Mouse (Mus musculus): ENCODE measurements around the gene Mad1l1. TPM values are rescaled to one million over a fixed set of nuclear protein-coding genes. Genes with fewer than 3 reads are reported as not detected.

Gene Mad1l1
- polyA plus RNA-seq, 1 experiment from 2014 or later = 42.3 TPM

- ATAC-seq (replicated peaks; ENCODE audit: low FRiP score, low TSS enrichment, low read depth) (no peak), DNase-seq (ENCODE audit: low spot score) (no peak)
- no peak overlapping the region for H3K9ac ChIP-seq (ENCODE audit: low read length)
- WGBS = 78% methylated on average over 3 of the region's 3 CpGs
- H3K27me3 ChIP-seq (replicated peaks; ENCODE audit: control insufficient read depth, insufficient read depth, low read length) = no peaks in the 10 kb centered on the region
- H3K36me3 ChIP-seq (ENCODE audit: control insufficient read depth, insufficient read depth, low read length) = no peaks in the 10 kb centered on the region
- no peak overlapping the region for H3K27ac ChIP-seq (ENCODE audit: low read depth)
- no peaks in the 10 kb centered on the region for H3K4me1 ChIP-seq (replicated peaks; ENCODE audit: control insufficient read depth, insufficient read depth, low read length)
- no peak overlapping the region for H3K4me3 ChIP-seq (ENCODE audit: low read depth, low read length)
- H3K4me2 ChIP-seq (ENCODE audit: low read length) = no peak overlapping the region
- H3K9me3 ChIP-seq (ENCODE audit: control insufficient read depth, low read length) = no peaks in the 10 kb centered on the region
These were observed 279.2 kb downstream of the Mad1l1 start for GRCm38 (mm10) chr5:140042002-140042611.

- 82% methylated on average over 3 of the region's 3 CpGs for WGBS
- no peaks in the 10 kb centered on the region for H3K27me3 ChIP-seq (replicated peaks; ENCODE audit: control insufficient read depth, insufficient read depth, low read length)
- DNase-seq (ENCODE audit: low spot score) (no peak), ATAC-seq (replicated peaks; ENCODE audit: low FRiP score, low TSS enrichment, low read depth) (no peak)
- H3K4me1 ChIP-seq (replicated peaks; ENCODE audit: control insufficient read depth, insufficient read depth, low read length) = no peaks in the 10 kb centered on the region
- no peak overlapping the region for H3K27ac ChIP-seq (ENCODE audit: low read depth)
- H3K9ac ChIP-seq (ENCODE audit: low read length) = no peak overlapping the region
- no peak overlapping the region for H3K4me3 ChIP-seq (ENCODE audit: low read depth, low read length)
- no peaks in the 10 kb centered on the region for H3K9me3 ChIP-seq (ENCODE audit: control insufficient read depth, low read length)
- no peak overlapping the region for H3K4me2 ChIP-seq (ENCODE audit: low read length)
- H3K36me3 ChIP-seq (ENCODE audit: control insufficient read depth, insufficient read depth, low read length) = no peaks in the 10 kb centered on the region
These were observed 280.3 kb downstream of the Mad1l1 start for GRCm38 (mm10) chr5:140041055-140041454.

- 75% methylated on average over 6 of the region's 6 CpGs for WGBS
These were observed 283.6 kb downstream of the Mad1l1 start for GRCm38 (mm10) chr5:140037587-140038233.

GRCm38 (mm10) chr5:140035641-140036040 is 285.7 kb downstream of the Mad1l1 start:
- 83% methylated on average over 3 of the region's 3 CpGs for WGBS
- H3K27me3 ChIP-seq (replicated peaks; ENCODE audit: control insufficient read depth, insufficient read depth, low read length) = no peaks in the 10 kb centered on the region
- H3K4me3 ChIP-seq (ENCODE audit: low read depth, low read length) = no peak overlapping the region
- DNase-seq (ENCODE audit: low spot score) = no peak
- ATAC-seq (replicated peaks; ENCODE audit: low FRiP score, low TSS enrichment, low read depth) = no peak
- H3K27ac ChIP-seq (ENCODE audit: low read depth) = no peak overlapping the region
- H3K9ac ChIP-seq (ENCODE audit: low read length) = no peak overlapping the region
- no peaks in the 10 kb centered on the region for H3K9me3 ChIP-seq (ENCODE audit: control insufficient read depth, low read length)
- no peak overlapping the region for H3K4me2 ChIP-seq (ENCODE audit: low read length)
- H3K36me3 ChIP-seq (ENCODE audit: control insufficient read depth, insufficient read depth, low read length) = no peaks in the 10 kb centered on the region
- H3K4me1 ChIP-seq (replicated peaks; ENCODE audit: control insufficient read depth, insufficient read depth, low read length) = no peaks in the 10 kb centered on the region

More at GRCm38 (mm10) chr5:140037587-140038233, 283.6 kb downstream of the Mad1l1 start:
- Histone ChIP-seq H3K4me1 (replicated peaks; ENCODE audit: control insufficient read depth, insufficient read depth, low read length) (no peaks in the 10 kb centered on the region), H3K27ac (ENCODE audit: low read depth) (no peak overlapping the region), H3K4me3 (ENCODE audit: low read depth, low read length) (no peak overlapping the region), H3K27me3 (replicated peaks; ENCODE audit: control insufficient read depth, insufficient read depth, low read length) (no peaks in the 10 kb centered on the region), H3K36me3 (ENCODE audit: control insufficient read depth, insufficient read depth, low read length) (no peaks in the 10 kb centered on the region), H3K4me2 (ENCODE audit: low read length) (no peak overlapping the region), H3K9ac (ENCODE audit: low read length) (no peak overlapping the region), H3K9me3 (ENCODE audit: control insufficient read depth, low read length) (no peaks in the 10 kb centered on the region)
- no peak for ATAC-seq (replicated peaks; ENCODE audit: low FRiP score, low TSS enrichment, low read depth)
- DNase-seq (ENCODE audit: low spot score) = no peak

GRCm38 (mm10) chr5:140035025-140035330 is 286.4 kb downstream of the Mad1l1 start:
- no peak for DNase-seq (ENCODE audit: low spot score)
- Histone ChIP-seq H3K4me3 (ENCODE audit: low read depth, low read length) (no peak overlapping the region), H3K4me1 (replicated peaks; ENCODE audit: control insufficient read depth, insufficient read depth, low read length) (no peaks in the 10 kb centered on the region; the same call in 1 of the 2 replicates), H3K4me2 (ENCODE audit: low read length) (no peak overlapping the region), H3K9ac (ENCODE audit: low read length) (no peak overlapping the region), H3K36me3 (ENCODE audit: control insufficient read depth, insufficient read depth, low read length) (no peaks in the 10 kb centered on the region), H3K27me3 (replicated peaks; ENCODE audit: control insufficient read depth, insufficient read depth, low read length) (no peaks in the 10 kb centered on the region), H3K27ac (ENCODE audit: low read depth) (no peak overlapping the region), H3K9me3 (ENCODE audit: control insufficient read depth, low read length) (no peaks in the 10 kb centered on the region)
- WGBS = 50% methylated on average over 1 of the region's 1 CpGs
- ATAC-seq (replicated peaks; ENCODE audit: low FRiP score, low TSS enrichment, low read depth) = no peak

- Histone ChIP-seq H3K27me3 (replicated peaks; ENCODE audit: control insufficient read depth, insufficient read depth, low read length) (no peaks in the 10 kb centered on the region), H3K9me3 (ENCODE audit: control insufficient read depth, low read length) (no peaks in the 10 kb centered on the region), H3K27ac (ENCODE audit: low read depth) (no peak overlapping the region), H3K4me1 (replicated peaks; ENCODE audit: control insufficient read depth, insufficient read depth, low read length) (no peaks in the 10 kb centered on the region; the same call in 1 of the 2 replicates), H3K4me3 (ENCODE audit: low read depth, low read length) (no peak overlapping the region), H3K9ac (ENCODE audit: low read length) (no peak overlapping the region), H3K4me2 (ENCODE audit: low read length) (no peak overlapping the region), H3K36me3 (ENCODE audit: control insufficient read depth, insufficient read depth, low read length) (no peaks in the 10 kb centered on the region)
- DNase-seq (ENCODE audit: low spot score) (no peak), ATAC-seq (replicated peaks; ENCODE audit: low FRiP score, low TSS enrichment, low read depth) (peak; percentile 73)
- 72% methylated on average over 5 of the region's 5 CpGs for WGBS
These were observed 286.9 kb downstream of the Mad1l1 start for GRCm38 (mm10) chr5:140034300-140035024.

GRCm38 (mm10) chr5:140026366-140026765 is 295.0 kb downstream of the Mad1l1 start:
- DNase-seq (ENCODE audit: low spot score) (no peak), ATAC-seq (replicated peaks; ENCODE audit: low FRiP score, low TSS enrichment, low read depth) (no peak)
- Histone ChIP-seq H3K9me3 (ENCODE audit: control insufficient read depth, low read length) (no peaks in the 10 kb centered on the region), H3K4me2 (ENCODE audit: low read length) (no peak overlapping the region), H3K4me3 (ENCODE audit: low read depth, low read length) (no peak overlapping the region), H3K36me3 (ENCODE audit: control insufficient read depth, insufficient read depth, low read length) (no peaks in the 10 kb centered on the region), H3K9ac (ENCODE audit: low read length) (no peak overlapping the region), H3K27ac (ENCODE audit: low read depth) (no peak overlapping the region), H3K27me3 (replicated peaks; ENCODE audit: control insufficient read depth, insufficient read depth, low read length) (no peaks in the 10 kb centered on the region), H3K4me1 (replicated peaks; ENCODE audit: control insufficient read depth, insufficient read depth, low read length) (no peaks in the 10 kb centered on the region; the same call in 1 of the 2 replicates)
- WGBS = 87% methylated on average over 4 of the region's 4 CpGs

- Histone ChIP-seq H3K27me3 (replicated peaks; ENCODE audit: control insufficient read depth, insufficient read depth, low read length) (no peaks in the 10 kb centered on the region), H3K4me1 (replicated peaks; ENCODE audit: control insufficient read depth, insufficient read depth, low read length) (no peaks in the 10 kb centered on the region; the same call in 1 of the 2 replicates), H3K9ac (ENCODE audit: low read length) (no peak overlapping the region), H3K9me3 (ENCODE audit: control insufficient read depth, low read length) (no peaks in the 10 kb centered on the region), H3K27ac (ENCODE audit: low read depth) (no peak overlapping the region), H3K36me3 (ENCODE audit: control insufficient read depth, insufficient read depth, low read length) (no peaks in the 10 kb centered on the region), H3K4me3 (ENCODE audit: low read depth, low read length) (no peak overlapping the region), H3K4me2 (ENCODE audit: low read length) (no peak overlapping the region)
- DNase-seq (ENCODE audit: low spot score) (no peak), ATAC-seq (replicated peaks; ENCODE audit: low FRiP score, low TSS enrichment, low read depth) (no peak)
- WGBS = 90% methylated on average over 2 of the region's 2 CpGs
These were observed 296.1 kb downstream of the Mad1l1 start for GRCm38 (mm10) chr5:140025301-140025700.

Data from intestine, embryonic 14.5 days (tissue).